ENCODE assay signal across 27 mouse cellular contexts in the genomic region with DNA sequence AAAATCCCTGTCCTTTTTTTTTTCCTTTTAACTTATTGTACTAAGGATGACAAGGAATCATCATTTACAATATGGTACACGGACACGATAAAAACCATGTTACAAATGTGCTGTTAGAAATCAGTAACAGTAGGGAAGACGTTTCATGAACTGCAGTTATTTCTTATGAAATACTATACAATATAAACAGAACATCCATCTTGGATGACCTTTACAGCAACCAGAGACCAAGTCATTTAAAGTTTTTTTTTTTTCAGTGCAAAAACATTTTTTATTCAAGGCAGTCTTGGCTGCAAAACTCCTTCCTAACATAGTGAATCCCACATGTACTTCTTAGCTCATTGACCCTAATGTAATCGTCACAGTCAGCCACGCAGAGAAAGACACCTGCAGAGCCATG.
"Had no signal": no experiment of that assay in that cellular context is flagged by ENCODE, and none has a peak within 500 bp of the region (broad histone marks: within the 10 kb centered on the region; RNA-seq: fewer than 3 reads in every experiment).

No protein-coding gene starts in this region.

- H3K4me1 ChIP-seq: embryonic facial prominence, embryonic 12.5 days had no signal

- H3K36me3 ChIP-seq: embryonic facial prominence, embryonic 15.5 days had no signal

- H3K4me3 ChIP-seq: embryonic facial prominence, embryonic 10.5 days; embryonic facial prominence, embryonic 12.5 days; embryonic facial prominence, embryonic 13.5 days; embryonic facial prominence, embryonic 15.5 days; erythroblast, embryonic 14.5 days; forebrain, embryonic 10.5 days; forebrain, embryonic 12.5 days; forebrain, embryonic 13.5 days; forebrain, embryonic 15.5 days; gastrocnemius, adult 2 months had no signal

- H3K9me3 ChIP-seq: embryonic facial prominence, embryonic 10.5 days; embryonic facial prominence, embryonic 12.5 days; embryonic facial prominence, embryonic 13.5 days; embryonic facial prominence, embryonic 15.5 days; forebrain, embryonic 10.5 days; forebrain, embryonic 12.5 days; forebrain, embryonic 13.5 days; forebrain, embryonic 15.5 days had no signal

- H3K9ac ChIP-seq: embryonic facial prominence, embryonic 12.5 days; embryonic facial prominence, embryonic 13.5 days; embryonic facial prominence, embryonic 15.5 days; forebrain, embryonic 12.5 days; forebrain, embryonic 13.5 days; forebrain, embryonic 15.5 days; forebrain, postnatal 0 days had no signal

- DNase-seq: cerebellum, adult 18-20 months; cerebellum, adult 2 months; cerebellum, adult 8-10 months; cerebellum, adult 9-10 months; cerebellum, adult 9-11 months; cerebellum, postnatal 10 days; cerebellum, postnatal 14 days; cerebellum, postnatal 25 days; cerebellum, postnatal 36 days; embryo, embryonic 11 days; forebrain, postnatal 0 days; gastrocnemius, adult 2 months; gastrocnemius, postnatal 10 days; gastrocnemius, postnatal 14 days; gastrocnemius, postnatal 25 days; gastrocnemius, postnatal 36 days had no signal

- H3K27ac ChIP-seq: embryonic facial prominence, embryonic 10.5 days; embryonic facial prominence, embryonic 12.5 days; embryonic facial prominence, embryonic 13.5 days; embryonic facial prominence, embryonic 15.5 days; forebrain, embryonic 10.5 days; forebrain, embryonic 12.5 days; forebrain, embryonic 13.5 days; forebrain, embryonic 15.5 days; gastrocnemius, adult 2 months had no signal

- H3K4me2 ChIP-seq: embryonic facial prominence, embryonic 12.5 days; embryonic facial prominence, embryonic 13.5 days; embryonic facial prominence, embryonic 15.5 days; forebrain, embryonic 12.5 days; forebrain, embryonic 13.5 days; forebrain, embryonic 15.5 days had no signal

- H3K27me3 ChIP-seq: embryonic facial prominence, embryonic 12.5 days; embryonic facial prominence, embryonic 13.5 days; embryonic facial prominence, embryonic 15.5 days; forebrain, embryonic 12.5 days; forebrain, embryonic 13.5 days; forebrain, embryonic 15.5 days had no signal

- ATAC-seq: forebrain, embryonic 13.5 days; forebrain, embryonic 14.5 days; forebrain, embryonic 15.5 days; forebrain, embryonic 16.5 days; forebrain, postnatal 0 days had no signal
